Mouse (Mus musculus): ENCODE measurements at regions not wholly inside any gene's neighbourhood (a gene's known extent, or its start where the extent isn't known, plus 50 kb on each side); places are given as distances from the start of the nearest gene placed in this dataset.

DNA sequence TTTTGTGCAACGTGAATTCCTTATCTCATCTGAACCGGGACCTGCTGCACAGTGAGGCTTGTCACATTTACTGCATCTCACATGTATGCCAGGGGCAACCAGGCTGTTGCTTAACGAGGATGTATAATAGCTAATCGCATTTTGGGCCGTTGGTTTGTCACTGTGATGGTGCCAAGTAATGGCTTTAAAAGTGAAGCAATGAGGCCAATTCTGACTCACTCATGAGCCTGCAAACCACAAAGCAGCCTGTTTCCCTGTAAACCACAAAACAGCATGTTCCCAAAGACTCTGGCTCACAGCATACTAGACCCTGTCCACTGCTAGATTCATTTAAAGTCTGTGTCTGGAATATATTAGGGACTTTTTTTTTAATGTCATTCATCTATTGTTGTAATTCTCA lies 214.8 kb downstream of the Ktn1 start:
- H3K9ac ChIP-seq = no peak overlapping the region

DNA sequence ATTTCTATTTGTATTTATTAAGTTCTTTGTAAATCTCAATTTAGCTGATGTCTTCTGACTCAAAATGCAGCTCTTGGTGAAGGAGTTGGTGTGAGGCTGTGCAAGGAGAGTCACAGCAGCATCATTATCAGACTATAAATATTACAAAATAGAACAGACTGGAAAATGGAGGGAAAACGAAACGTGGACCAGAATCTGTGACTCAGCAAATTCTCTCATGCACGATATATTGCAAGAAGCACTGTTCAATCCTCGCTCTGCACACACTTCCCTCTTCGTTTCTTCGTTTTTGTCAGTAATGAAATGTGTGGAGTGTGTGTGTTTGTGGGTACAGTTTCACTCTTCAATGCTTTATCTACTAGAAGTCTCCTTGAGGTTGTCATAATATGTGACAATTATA lies 215.5 kb downstream of the Ktn1 start:
- no peak for ATAC-seq (ENCODE audit: insufficient read depth, low FRiP score, low read depth)
- 70% methylated on average over 6 of the region's 6 CpGs for WGBS
- no peaks in the 10 kb centered on the region for H3K9me3 ChIP-seq
- H3K36me3 ChIP-seq = no peaks in the 10 kb centered on the region
- H3K27me3 ChIP-seq (replicated peaks) = no peaks in the 10 kb centered on the region
- H3K4me2 ChIP-seq = no peak overlapping the region
- no peaks in the 10 kb centered on the region for H3K4me1 ChIP-seq
- no peak overlapping the region for H3K27ac ChIP-seq
- H3K4me3 ChIP-seq (replicated peaks) = no peak overlapping the region
- H3K9ac ChIP-seq = no peak overlapping the region

More for the DNA sequence above, 214.8 kb downstream of the Ktn1 start:
- no peaks in the 10 kb centered on the region for H3K4me1 ChIP-seq
- H3K27me3 ChIP-seq (replicated peaks) = no peaks in the 10 kb centered on the region
- 63% methylated on average over 5 of the region's 5 CpGs for WGBS
- no peaks in the 10 kb centered on the region for H3K36me3 ChIP-seq
- H3K27ac ChIP-seq = no peak overlapping the region
- no peak overlapping the region for H3K4me2 ChIP-seq
- H3K9me3 ChIP-seq = no peaks in the 10 kb centered on the region
- no peak overlapping the region for H3K4me3 ChIP-seq (replicated peaks)
- ATAC-seq (ENCODE audit: insufficient read depth, low FRiP score, low read depth) = no peak

DNA sequence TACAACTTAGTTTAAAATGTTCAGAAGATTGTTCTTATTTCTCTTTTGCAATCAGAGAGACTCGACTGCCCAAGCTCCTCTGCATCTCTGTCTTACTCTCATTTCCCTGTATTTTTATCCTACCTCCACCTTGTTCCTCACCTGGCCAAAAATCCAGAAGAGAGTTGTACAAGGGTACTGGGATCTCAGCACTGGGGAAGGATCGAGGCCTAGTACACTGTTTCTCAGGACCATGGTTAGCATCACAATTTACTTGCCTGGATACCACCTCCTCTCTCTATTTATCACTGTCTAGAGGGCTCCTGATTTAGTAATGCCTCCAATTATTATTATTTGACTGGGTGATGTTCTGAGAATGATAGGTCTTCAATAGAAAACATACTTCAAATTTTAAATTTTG lies 218.8 kb downstream of the Ktn1 start:
- Histone ChIP-seq H3K27ac (no peak overlapping the region), H3K27me3 (replicated peaks) (no peaks in the 10 kb centered on the region), H3K9me3 (no peaks in the 10 kb centered on the region), H3K4me1 (no peaks in the 10 kb centered on the region), H3K4me3 (replicated peaks) (no peak overlapping the region), H3K9ac (no peak overlapping the region), H3K4me2 (no peak overlapping the region), H3K36me3 (no peaks in the 10 kb centered on the region)
- WGBS = 86% methylated on average over 2 of the region's 2 CpGs
- ATAC-seq (ENCODE audit: insufficient read depth, low FRiP score, low read depth) = no peak

DNA sequence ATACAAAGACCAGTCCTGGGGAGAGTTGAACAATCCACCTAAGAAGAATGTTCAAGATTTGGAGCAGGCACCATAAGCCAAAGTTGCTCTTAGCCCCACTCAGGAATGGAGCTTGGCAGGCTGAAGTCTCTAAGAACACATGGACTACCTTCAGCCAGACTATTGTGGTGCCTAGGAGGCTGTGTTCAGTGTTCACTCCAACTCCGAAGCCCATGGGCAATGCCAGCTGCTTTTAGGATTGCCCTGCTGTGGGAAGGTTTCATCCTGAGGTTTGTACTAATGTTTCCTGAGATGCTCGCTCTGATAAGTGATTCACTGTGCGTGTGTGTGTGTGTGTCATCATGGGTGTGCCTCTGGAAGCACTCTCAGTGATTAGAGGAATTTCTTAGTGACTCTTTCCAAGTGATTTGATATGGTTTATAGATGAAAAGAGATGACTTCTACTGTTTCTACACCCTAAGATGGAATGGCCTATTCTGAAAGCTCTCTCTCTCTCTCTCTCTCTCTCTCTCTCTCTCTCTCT lies 220.1 kb downstream of the Ktn1 start:
- WGBS = 85% methylated on average over 3 of the region's 3 CpGs
- no peak overlapping the region for H3K27ac ChIP-seq
- no peaks in the 10 kb centered on the region for H3K27me3 ChIP-seq (replicated peaks)
- H3K4me3 ChIP-seq (replicated peaks) = no peak overlapping the region
- ATAC-seq (ENCODE audit: insufficient read depth, low FRiP score, low read depth) = no peak
- no peak overlapping the region for H3K4me2 ChIP-seq
- no peaks in the 10 kb centered on the region for H3K9me3 ChIP-seq
- no peaks in the 10 kb centered on the region for H3K4me1 ChIP-seq
- H3K36me3 ChIP-seq = no peaks in the 10 kb centered on the region
- H3K9ac ChIP-seq = no peak overlapping the region

DNA sequence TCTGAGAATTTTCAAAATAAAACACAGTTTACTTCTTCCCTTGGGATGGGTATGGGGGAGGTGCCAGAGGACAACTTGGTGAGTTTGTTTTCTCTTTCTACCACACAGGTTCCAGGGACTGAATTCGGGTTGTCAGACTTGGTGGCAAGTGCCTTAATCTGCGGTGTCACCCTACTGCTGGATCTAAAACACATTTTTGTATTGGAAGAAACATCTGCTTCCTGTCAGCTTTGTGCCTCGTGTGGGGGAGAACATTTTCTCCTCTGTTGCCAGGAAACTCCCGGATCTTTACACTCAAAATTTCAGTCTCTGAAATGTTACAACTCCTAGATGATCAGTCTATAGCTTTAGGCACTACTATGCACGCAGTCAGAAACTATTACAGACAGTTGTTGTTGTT lies 228.3 kb downstream of the Ktn1 start:
- no peak for ATAC-seq (ENCODE audit: insufficient read depth, low FRiP score, low read depth)
- Histone ChIP-seq H3K9ac (no peak overlapping the region), H3K27me3 (replicated peaks) (no peaks in the 10 kb centered on the region), H3K4me1 (no peaks in the 10 kb centered on the region), H3K27ac (no peak overlapping the region), H3K4me2 (no peak overlapping the region), H3K9me3 (no peaks in the 10 kb centered on the region), H3K36me3 (no peaks in the 10 kb centered on the region), H3K4me3 (replicated peaks) (no peak overlapping the region)
- WGBS = 45% methylated on average over 5 of the region's 5 CpGs

DNA sequence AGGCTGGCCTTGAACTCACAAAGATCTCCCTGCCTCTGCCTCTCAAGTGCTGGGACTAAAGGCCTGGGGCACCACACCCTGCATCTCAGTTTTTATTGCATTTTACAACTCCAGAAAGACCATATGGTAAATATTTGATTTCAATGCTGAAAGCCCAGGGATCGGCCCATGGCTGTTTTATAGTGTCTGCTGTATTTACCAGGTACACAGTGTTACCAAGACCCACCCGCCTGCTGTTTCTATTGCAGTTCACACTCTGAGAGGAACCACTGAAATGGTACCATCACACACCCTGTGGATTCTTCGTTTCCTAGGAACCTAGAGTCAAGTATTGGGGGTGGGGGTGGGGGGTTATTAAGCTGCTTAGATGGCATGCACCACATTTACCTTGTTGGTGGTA lies 228.9 kb downstream of the Ktn1 start:
- Histone ChIP-seq H3K4me2 (no peak overlapping the region), H3K4me3 (replicated peaks) (no peak overlapping the region), H3K4me1 (no peaks in the 10 kb centered on the region), H3K9ac (no peak overlapping the region), H3K27ac (no peak overlapping the region), H3K27me3 (replicated peaks) (no peaks in the 10 kb centered on the region), H3K9me3 (no peaks in the 10 kb centered on the region), H3K36me3 (no peaks in the 10 kb centered on the region)
- no peak for ATAC-seq (ENCODE audit: insufficient read depth, low FRiP score, low read depth)
- 67% methylated on average over 3 of the region's 3 CpGs for WGBS

DNA sequence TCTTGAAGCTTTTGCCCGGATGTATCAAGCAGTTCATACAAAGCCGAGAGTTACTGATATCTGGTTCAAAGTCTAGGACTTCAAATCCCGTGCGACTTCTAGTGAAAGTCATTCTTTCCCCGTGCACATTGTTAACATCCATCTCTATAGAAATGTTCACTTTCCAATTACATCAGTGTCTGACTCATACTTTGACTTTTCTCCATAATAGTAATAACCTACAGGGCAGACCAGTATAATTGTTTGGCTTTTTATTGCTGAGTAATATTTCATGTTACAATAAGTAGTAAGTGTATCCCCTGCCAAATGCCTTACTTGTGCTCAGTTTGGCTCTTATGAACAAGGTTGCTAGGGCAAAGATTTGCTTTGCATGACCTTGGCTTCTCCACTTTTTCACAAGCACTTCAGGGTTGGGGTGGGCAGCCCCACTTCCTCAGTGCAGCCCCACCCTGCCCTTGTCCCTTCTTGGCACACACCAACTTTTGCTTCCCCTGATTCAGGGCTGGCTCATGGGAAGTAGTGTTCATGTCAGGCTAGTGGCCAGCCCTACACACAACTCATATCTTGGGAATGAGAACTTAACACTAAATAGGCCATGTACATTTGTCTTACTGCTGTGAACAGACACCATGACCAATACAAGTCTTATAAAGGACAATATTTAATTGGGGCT lies 229.7 kb downstream of the Ktn1 start:
- no peak overlapping the region for H3K4me2 ChIP-seq
- no peak for ATAC-seq (ENCODE audit: insufficient read depth, low FRiP score, low read depth)
- 91% methylated on average over 5 of the region's 5 CpGs for WGBS
- H3K4me3 ChIP-seq (replicated peaks) = no peak overlapping the region
- H3K27ac ChIP-seq = no peak overlapping the region
- H3K27me3 ChIP-seq (replicated peaks) = no peaks in the 10 kb centered on the region
- H3K4me1 ChIP-seq = no peaks in the 10 kb centered on the region
- H3K9me3 ChIP-seq = no peaks in the 10 kb centered on the region
- no peaks in the 10 kb centered on the region for H3K36me3 ChIP-seq
- H3K9ac ChIP-seq = no peak overlapping the region

DNA sequence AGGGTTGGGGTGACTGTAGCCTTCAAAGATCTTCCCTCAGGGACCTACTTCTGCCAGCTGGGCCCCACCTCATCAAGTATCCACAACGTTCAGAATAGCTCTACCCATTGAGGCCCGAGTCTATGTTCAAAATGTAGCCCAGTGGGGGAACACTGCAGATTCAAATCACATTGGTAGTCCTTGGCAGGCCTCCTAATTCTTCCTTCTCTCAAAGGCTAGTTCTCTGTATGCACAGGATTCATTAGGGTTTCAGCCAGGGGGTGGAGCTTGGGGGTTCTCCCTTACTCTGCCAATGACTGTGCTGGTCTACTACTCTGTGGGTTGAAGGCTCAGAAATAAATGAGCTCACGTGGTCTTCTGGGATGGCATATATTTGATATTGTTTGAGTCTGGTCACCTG lies 235.3 kb upstream of the Peli2 start:
- H3K27me3 ChIP-seq (replicated peaks) = no peaks in the 10 kb centered on the region
- no peaks in the 10 kb centered on the region for H3K9me3 ChIP-seq
- WGBS = 80% methylated on average over 3 of the region's 3 CpGs
- H3K36me3 ChIP-seq = no peaks in the 10 kb centered on the region
- no peak overlapping the region for H3K4me3 ChIP-seq (replicated peaks)
- no peak overlapping the region for H3K4me2 ChIP-seq
- no peak overlapping the region for H3K9ac ChIP-seq
- ATAC-seq (ENCODE audit: insufficient read depth, low FRiP score, low read depth) = no peak
- no peak overlapping the region for H3K27ac ChIP-seq
- H3K4me1 ChIP-seq = no peaks in the 10 kb centered on the region

DNA sequence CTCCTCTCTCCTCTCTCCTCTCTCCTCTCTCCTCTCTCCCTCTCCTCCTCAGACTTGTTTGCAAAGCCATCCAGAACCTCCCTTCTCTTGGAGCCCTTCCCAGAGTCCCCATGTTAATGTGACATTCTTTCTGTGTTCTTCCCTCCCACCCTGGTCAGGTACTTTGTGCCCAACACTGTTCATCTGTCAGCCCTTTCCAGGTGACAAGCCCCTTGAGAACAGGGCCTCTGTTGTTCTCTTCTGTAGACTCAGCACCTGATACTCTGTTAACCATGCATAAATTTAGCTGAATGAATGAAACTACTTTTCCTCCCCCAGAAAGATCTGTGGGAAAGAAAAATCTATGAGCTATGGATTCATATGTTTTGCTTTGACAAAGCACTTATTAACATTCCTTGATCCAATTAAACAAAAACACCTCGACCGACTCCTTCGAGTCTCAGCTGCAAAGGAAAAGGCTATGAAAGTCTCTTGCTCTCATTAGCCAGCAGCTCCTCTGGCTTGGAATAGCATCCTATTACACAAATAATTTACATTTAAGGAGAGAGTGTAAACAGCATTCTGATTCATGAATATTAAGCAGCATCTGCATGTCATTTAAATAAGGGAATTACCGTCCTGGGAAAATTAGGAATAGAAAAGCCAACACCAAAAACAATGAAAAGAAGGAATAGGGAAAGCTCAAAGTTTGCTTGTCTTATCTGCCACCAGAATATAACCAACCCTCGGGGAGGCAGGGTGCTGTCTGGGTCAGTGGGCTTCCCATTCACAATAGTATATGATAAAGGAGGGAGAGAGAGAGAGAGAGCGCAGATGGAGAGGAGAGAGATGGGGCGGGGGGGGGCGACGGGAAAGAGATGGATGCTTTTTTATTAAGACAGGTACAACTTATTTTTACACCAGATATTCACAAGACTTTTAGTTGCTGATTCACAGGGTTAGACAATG lies 230.1 kb upstream of the Peli2 start:
- Histone ChIP-seq H3K27ac (no peak overlapping the region), H3K36me3 (no peaks in the 10 kb centered on the region), H3K4me1 (no peaks in the 10 kb centered on the region), H3K4me2 (no peak overlapping the region), H3K4me3 (replicated peaks) (no peak overlapping the region), H3K9me3 (no peaks in the 10 kb centered on the region), H3K9ac (no peak overlapping the region), H3K27me3 (replicated peaks) (no peaks in the 10 kb centered on the region)
- no peak for ATAC-seq (ENCODE audit: insufficient read depth, low FRiP score, low read depth)
- 72% methylated on average over 9 of the region's 9 CpGs for WGBS

DNA sequence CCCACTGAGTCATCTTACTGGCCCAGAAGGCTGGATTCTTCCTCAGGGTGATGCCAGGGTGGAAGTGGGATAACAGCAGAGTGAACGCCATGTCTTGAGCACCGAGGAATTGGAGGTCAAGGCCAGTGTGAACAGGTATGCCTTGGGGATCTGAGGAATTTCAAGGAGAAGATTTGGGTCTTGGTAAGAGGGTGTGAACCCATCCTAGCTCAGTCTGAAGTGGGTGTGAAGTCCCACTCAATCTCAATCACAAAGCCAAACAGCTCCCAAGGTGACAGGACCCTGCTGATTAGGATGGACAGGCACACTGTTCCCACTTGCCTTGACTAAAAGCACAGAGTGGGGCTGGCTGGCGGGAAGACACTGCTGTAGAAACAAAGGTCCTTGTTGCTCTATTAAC lies 224.0 kb upstream of the Peli2 start:
- 83% methylated on average over 3 of the region's 3 CpGs for WGBS
- H3K9ac ChIP-seq = no peak overlapping the region
- no peaks in the 10 kb centered on the region for H3K36me3 ChIP-seq
- no peak for ATAC-seq (ENCODE audit: insufficient read depth, low FRiP score, low read depth)
- no peak overlapping the region for H3K4me2 ChIP-seq
- H3K4me1 ChIP-seq = no peaks in the 10 kb centered on the region
- no peak overlapping the region for H3K4me3 ChIP-seq (replicated peaks)
- H3K9me3 ChIP-seq = no peaks in the 10 kb centered on the region
- H3K27me3 ChIP-seq (replicated peaks) = no peaks in the 10 kb centered on the region
- no peak overlapping the region for H3K27ac ChIP-seq

DNA sequence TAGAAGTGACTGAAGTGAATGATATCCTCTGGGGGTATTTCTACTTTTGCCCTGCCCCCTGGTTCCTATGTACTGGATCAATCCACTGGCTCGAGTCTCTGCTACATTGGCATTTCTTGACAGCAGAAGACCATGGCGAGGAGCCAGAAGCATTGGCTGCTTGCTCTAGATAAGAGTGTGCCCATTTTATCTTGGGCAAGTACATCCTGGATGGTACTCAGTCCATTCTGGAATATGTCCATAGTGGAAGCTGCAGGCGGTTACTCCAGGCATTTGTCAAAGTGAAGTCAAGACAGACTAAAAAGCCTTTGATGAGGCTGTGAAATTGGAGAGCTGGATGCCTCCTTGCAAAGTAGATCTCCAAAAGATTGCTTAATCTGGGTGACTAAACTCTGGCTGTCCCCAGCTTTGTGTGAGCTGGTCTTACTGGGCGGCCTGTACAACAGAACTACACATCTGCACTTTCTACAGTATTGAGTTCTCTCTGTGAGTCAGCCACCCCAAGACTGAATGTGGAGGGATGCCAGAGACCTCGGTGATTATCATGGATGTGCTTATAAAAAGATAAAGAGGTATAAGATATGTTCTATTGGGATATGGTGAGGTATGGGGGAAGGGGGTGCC lies 222.6 kb upstream of the Peli2 start:
- Histone ChIP-seq H3K9me3 (no peaks in the 10 kb centered on the region), H3K27ac (no peak overlapping the region), H3K4me2 (no peak overlapping the region), H3K9ac (no peak overlapping the region), H3K27me3 (replicated peaks) (no peaks in the 10 kb centered on the region), H3K4me1 (no peaks in the 10 kb centered on the region), H3K4me3 (replicated peaks) (no peak overlapping the region), H3K36me3 (no peaks in the 10 kb centered on the region)
- no peak for ATAC-seq (ENCODE audit: insufficient read depth, low FRiP score, low read depth)
- WGBS = 84% methylated on average over 5 of the region's 5 CpGs

DNA sequence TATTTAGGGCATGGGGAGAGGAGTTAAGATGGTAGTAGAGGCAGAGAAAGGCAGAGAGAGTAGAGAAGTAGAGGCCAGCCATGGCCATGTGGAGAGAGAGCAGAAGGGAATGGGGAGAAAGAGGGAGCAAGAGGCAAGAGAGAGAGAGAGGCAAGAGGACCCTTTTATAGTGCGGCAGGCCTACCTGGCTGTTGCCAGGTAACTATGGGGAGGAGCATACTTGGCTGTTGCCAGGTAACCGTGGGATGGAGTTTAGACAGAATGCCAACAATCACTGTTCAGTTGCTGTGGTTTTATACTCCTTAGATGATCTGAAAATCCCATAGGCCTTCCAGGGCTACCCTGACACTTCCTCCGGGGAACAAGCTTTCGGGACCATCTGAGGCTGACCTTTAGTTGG lies 222.0 kb upstream of the Peli2 start:
- H3K4me1 ChIP-seq = no peaks in the 10 kb centered on the region
- H3K36me3 ChIP-seq = no peaks in the 10 kb centered on the region
- H3K4me3 ChIP-seq (replicated peaks) = no peak overlapping the region
- H3K27ac ChIP-seq = no peak overlapping the region
- no peak overlapping the region for H3K9ac ChIP-seq
- 77% methylated on average over 4 of the region's 4 CpGs for WGBS
- ATAC-seq (ENCODE audit: insufficient read depth, low FRiP score, low read depth) = no peak
- H3K4me2 ChIP-seq = no peak overlapping the region
- no peaks in the 10 kb centered on the region for H3K9me3 ChIP-seq
- H3K27me3 ChIP-seq (replicated peaks) = no peaks in the 10 kb centered on the region

All from stomach, embryonic 15.5 days (tissue).